Mouse (Mus musculus) frontal cortex, postnatal 25 days (tissue): Measurements from ENCODE around the gene Caln1.

Experiments
- DNase-seq, 2 experiments: peaks; one replicate each; pipeline ENCODE4 v3.0.0; 2022; ENCODE audit warnings: low spot score in 2 of 2

Caln1 gene

DNA sequence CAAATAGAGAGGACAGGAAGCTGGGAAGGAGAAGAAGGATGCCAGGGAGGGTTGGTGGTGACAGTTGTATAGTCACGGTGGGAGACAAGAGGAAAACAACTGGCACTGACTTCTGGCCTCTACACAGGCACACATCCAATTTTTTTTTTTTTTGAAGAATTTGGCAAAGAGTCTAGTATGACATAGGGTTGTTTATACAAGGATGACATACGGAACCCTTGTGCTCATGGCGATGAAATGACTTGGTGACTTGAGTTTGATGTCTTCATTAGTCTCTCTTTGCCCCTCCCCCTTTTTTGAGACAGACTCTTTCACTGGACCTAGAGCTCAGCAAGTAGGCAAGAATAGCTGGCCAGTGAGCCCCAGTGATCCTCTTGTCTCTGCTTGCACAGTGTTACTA, 322.1 kb downstream of the Caln1 start:
- DNase-seq, result no peak

DNA sequence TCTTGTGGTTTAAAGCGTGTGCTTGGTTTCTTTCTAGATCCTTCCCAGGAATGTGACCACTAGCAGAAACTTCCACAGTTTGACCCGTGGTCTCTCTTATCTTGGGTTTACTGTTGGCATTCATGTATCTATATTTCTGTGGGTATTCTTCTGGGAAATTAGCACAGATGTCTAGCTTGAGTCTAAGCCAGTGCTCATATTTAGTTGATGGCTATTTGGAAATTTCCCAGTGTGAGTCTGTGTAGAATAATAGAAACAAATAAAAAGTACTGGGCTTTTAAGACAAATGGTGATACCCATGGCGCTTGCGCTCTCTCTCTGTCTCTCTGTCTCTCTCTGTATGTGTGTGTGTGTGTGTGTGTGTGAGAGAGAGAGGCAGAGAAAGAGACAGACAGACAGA, 330.2 kb downstream of the Caln1 start:
- DNase-seq, result no peak

DNA sequence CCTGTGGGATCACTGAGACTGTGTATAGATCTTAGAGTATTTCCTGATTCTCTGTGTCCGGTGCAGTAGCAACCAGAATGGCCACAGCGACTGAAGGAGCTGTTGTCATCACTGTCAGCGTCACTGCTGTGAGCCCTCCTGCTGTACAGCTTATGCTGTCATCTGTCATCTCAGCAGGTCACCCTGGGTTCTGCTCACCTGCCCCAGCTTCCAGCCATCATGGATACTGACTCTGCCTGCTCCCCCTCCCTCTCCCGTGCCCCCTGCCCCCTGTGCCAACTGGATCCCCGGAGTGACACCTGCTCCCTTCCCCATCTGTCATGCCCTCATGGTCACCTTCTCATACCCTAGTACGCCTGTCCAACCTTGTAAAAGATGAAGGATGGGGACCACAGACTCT, 332.5 kb downstream of the Caln1 start:
- no peak for DNase-seq

DNA sequence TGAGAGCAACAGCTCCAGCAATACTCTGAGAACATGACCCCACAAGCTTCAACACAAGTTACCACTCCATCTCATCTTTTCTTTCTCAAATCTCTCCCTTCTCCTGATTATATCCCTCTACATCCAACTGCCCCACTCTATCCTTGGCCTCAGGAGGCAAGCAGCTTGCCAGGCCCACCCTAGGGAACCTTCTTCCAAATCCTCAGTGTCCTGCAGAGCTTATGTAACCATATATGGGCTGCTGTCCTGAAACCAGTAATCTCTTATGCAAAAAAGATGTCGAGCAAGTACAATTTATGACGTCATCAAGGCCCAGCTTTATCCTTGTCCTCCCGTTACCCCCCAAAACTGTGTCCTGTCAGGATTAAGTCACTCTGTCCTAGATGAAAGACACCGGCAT, 333.1 kb downstream of the Caln1 start:
- no peak for DNase-seq

DNA sequence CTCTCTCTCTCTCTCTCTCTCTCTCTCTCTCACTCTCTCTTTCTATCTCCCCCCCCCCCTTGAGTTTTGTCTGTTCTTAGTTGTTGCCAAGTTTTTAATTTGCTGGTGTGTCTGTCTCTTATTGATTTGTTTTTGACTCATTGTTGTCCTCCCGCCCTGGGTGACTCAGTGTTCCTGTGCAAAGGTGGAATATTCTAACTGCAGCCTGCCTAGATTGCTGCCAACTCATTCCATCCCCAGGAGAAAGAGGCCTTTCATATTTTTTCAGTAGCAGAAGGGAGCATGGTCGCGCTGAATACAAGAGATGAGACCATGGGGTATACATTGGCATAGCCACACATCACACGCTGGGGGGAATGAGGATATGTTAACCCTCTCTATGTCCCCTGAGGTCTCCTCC, 335.6 kb downstream of the Caln1 start:
- DNase-seq, result no peak

DNA sequence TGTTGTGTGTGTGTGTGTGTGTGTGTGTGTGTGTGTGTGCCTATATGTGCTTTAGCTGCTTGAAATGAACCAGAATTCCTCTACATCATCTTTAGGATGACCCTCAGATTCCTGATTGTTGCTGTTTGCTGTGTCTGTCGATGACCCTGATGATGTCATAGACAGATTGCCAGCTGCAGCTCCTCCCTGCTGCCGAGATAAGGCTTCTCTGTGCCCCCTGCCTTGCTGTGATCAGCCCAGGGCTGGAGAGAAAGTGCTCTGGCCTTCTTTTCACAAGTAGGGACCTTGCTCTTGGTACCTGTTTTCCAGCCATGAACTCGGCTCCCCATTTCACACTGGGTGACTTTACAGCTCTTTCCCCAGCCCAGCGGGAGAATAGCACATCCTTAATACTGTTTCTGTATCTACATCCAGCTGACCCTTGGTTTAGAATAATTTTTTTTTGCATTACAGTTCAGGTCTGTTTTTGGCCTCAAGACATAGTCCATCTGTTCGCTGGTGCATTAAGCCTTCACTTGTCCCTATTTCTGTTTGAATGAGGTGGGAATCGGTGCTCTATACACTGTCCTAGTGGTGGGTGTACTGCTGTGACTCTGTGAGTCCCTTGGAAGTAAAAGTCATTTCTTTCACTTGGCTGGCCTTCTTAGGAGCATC, 337.1 kb downstream of the Caln1 start:
- DNase-seq, result no peak

DNA sequence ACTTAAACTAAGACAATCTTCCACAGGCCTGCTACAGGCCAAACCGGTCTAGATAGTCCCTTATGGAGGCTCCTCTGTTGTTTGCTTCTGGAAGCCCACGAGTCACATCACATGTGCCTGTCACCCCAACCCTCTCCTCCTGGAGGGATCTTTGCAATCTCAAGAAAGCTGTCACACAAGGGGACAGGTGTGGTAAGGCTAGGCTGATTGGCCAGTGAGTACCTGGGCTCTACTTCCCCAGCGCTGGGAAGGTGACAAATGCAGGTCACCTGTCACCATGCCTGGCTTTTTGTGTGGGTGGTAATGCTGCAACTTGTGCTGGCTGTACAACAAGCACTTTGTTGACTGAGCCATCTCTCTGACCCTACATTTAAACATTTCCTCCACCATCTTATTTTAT, 338.5 kb downstream of the Caln1 start:
- no peak for DNase-seq

DNA sequence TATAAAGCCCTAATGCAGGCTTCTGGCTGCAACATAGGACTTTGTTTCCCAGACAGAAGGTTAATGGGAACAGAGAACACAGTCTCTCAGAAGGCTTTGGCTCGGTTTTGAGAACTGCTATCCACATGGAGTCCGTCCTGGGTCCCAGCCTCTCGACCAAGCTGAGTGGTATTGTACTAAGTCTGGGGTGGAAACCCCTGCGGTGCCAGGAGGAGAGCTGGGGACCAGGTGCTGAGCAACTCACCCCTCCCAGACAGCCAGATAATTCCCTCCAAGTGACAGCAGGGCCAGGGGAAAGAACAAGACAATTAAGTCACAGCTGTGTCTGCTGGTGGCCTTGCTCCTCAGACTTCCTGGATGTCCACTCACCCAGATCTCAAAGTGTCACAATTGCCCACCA, 339.4 kb downstream of the Caln1 start:
- DNase-seq, result no peak

DNA sequence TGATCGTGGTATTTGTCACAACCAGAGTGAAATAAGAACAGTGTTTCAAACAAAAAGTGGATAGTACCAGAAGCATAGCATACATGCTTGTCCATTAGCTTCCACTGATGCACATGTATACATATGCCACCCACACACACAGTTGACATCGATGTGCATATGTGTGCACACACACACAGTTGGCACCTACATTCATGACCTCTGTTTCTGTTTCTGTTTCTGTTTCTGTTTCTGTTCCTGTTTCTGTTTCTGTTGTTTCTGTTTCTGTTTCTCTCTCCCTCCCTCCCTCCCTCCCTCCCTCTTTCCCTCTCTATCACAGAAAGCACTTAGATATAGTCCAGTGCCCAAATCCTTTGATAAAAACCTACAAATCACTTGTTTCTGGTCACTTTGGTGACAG, 342.4 kb downstream of the Caln1 start:
- DNase-seq, result no peak

DNA sequence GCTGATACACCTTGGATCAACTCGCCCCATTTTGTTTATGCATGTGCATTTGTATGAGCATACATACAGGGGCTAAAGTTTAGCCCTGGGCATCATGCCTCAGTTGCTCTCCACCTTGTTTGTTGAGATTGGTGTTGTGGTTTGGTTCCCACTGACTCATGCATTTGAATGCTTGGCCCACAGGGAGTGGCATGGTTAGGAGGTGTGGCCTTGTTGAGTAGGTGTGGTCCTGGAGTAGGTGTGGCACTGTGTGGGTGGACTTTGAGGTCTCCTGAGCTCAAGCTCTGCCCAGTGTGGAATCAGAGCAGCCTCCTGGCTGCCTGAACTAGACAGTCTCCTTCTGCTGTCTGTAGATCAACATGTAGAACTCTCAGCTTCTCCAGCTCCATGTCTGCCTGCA, 343.0 kb downstream of the Caln1 start:
- DNase-seq, result no peak

DNA sequence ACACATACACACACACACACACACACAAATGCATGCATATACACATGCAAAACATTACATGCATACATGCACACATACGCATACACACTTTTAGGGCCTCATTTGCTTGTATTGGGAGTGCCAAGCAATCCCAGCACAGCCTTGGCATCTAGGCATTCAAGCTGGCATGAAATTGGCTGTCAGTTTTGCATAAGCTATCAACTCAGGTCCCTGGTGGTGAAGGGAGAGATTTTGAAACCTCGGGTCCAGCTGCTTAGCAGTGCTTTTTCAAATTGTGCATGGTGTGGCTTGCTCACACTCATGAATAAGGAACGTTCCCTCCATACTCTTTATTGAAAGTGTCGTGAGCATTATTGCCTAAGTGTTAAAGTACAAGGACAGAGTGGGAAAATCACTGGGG, 345.9 kb downstream of the Caln1 start:
- DNase-seq, result no peak

DNA sequence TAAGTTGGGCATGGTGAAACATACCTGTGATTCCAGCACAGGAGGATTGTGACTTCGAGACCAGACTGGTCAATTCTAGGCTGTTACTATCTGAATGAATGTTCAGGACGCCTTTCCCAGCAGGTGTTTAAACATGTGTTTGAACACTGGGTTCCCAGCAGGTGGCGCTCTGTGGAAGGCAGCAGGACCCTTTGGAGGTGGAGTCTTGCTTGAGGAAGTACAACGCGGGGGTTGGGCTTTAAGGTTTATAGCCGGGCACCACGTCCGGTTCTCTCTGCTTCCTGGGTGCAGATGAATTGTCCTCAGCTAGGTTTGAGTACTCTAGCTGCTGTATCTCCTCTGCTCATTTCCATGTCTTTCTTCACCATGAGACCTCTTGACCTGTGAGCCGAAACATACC, 349.1 kb downstream of the Caln1 start:
- DNase-seq, result no peak

DNA sequence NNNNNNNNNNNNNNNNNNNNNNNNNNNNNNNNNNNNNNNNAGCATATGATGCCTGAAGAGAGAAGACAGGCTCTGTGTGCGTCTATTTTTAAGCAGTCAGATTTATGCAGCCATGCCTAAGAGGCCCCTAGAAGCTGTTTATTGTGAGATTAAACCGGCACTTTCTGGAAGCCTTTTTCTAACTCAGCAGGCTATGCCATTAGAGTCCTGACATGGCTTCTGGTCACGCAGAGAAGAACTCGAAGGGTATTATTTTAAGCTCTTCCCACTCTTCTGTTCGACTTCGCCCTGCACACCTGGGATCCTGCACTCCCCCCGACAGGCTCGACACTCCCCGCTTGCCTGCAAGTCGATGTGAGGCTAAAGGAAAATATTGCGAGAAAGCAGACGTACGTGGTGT, 372.9 kb downstream of the Caln1 start:
- no peak for DNase-seq

DNA sequence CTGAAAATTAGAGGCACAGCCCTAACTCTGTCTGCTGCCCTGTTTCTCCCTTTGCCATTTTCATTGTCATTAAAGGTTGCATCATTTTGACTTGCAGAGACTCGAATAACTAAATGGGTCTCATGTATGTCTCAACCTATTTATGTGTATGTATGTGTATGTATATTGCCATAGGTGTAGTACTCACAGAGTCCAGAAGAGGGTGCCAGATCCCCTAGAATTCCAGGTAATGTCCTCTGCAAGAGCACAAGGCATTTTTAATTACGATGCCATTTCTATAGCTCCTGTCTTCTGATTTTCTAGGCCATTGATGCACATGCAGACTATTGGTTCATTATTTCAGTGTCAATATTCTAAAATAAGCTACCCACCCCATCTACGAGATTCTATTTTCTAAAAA, 388.3 kb downstream of the Caln1 start:
- no peak for DNase-seq

DNA sequence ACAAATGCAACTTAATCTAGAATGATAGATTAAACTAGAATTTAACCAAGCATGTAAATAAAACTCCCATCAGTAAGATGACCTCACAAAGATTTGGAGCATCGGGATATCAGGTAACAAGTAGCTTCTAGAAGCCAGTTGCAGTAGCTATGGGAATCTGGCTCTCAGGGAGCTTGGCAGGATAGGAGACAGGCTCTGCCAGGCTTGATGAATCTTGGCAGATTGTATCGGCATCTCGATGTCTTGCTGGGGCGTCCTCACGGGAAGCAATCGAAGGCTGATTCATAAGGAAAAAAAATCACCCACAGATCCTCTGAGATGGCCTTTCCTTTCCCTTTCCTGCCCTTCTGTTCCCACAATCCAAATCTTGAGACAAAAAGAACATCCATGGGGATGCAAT, 396.5 kb downstream of the Caln1 start:
- no peak for DNase-seq

DNA sequence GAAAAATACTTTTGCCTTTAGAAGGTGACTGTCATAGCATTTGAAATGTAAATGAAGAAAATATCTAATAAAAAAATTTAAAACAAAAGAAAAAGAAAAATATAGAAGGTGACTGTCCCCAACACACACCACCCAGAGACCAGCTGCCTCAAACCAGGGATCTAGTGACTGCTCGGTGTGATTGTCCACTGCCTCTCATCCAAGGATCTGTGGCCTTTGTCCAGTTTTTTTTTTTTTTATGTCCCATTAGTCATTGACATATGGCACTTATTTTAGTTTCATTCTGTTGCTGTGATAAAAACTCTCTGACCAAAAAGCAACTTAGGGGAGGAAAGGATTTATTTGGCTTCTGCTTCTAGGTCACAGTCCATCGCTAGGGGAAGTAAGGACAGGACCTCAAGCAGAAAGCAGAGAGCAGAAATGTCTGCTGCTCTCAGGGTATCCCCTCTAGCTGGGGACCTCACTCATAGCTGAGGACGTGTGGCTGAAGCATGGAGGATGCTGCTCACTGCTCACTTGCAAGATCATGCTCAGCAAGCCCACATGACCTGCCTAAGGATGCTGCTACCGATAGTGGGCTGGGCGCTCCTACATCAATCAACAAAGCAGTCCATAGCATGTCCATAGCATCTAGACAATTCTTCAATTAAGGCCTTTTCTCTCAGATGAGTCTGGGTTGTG, 401.9 kb downstream of the Caln1 start:
- no peak for DNase-seq

DNA sequence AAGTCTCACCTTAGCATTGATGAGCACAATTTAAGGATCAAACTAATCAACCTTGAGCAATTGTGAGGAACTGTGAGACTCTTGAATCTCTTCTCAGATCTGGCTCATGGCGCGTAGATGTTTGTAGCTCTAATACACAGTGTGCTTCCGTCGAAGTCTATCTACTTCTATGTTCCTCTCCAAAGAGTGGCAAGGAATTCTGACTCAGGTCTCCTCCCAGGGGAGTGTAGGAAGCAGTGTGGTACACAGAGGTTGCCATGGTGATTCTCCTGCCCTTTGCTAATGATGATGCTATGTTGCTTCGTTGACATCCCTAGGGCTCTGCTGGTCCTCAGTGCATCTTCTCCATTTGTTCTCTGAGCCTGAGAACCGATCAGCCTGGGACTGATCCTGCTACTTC, 403.2 kb downstream of the Caln1 start:
- no peak for DNase-seq

DNA sequence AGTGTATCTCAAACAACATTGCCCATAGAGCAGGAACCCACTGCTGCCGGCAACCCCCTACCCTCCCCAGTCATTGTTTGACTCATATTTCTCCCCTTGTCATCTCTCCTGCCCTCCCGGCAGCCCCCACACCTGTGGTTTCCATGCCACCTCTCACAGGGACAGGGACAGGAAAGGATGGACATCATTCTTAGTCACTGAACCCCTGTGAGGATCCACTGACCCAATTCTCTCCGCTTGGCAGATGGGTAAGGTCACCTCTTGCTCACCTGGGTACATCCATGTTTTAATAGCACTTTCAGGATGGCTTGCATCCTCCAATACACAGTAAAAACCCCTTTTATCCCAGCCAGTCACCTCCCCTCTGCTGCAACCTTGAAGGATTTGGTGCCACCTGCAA, 405.7 kb downstream of the Caln1 start:
- no peak for DNase-seq

DNA sequence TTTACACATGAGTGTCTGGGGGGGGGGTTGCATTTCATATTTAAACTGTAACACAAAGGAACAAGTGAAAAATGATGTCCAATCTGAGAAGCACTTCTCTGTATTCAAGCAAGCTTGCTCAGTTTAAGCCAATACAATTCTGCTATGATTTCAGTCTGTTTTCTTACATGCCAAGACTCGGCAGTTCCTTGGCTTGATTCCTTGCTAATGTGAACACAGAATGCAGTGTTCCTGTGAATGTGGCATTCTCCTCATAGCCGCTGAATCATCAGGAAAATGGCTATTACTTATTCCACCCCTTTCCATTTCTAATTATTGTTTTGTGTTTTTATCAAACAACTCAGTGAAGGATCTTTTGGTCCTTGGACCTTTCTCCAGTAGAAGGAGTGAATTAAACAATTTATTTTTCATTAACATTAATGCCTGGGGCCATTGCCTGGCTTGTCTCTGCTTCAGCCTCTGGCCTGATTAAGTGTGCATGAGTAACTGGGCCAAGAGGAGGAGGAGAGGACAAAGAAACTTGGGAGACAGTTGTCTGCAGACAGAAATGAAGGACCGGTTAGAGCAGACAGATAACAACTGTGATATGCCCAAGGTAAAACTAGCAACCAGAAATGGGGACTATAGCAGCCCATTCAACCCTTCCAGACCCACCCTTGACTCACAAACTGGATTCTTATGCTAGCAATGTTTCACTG, 423.6 kb downstream of the Caln1 start:
- no peak for DNase-seq

DNA sequence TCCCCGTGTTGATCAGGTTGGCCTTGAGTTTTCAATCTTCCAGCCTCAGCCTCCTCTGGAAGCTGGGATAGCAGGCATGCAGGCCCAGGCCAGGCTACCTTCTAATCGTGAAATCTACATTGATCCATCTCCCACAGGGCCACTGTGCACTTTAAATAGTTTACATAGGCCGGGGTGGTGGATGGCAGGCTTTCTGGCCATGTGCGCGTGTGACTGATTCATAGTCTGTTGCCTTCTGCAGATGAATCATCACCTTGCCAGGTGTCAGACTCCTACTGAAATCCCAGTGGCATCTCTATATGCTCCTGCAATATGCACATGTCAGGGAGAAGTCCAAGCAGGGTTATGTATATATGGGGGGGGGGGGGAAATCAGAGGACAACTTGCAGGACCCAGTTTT, 428.5 kb downstream of the Caln1 start:
- DNase-seq, result peak in 1 of 2 experiments; percentile 14

DNA sequence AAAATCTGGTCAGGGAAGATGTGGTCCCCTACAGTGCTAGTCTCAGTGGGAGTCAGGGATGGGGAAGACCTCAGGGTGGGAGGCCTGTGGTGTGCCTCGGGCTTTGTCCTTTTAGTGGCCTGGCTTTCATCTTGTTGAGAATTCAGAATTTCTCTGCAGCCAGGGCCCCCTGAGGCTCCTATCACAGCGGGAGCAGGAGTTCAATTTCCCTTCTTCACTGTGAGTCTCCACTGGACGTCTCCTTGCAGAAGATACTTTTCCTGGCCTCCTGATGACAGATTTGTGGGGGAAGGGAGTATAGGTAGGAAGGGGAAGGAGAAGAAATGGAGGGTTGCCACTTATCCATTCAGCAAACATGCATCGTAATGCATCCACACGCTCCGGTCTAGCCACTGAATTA, 441.1 kb downstream of the Caln1 start:
- no peak for DNase-seq

DNA sequence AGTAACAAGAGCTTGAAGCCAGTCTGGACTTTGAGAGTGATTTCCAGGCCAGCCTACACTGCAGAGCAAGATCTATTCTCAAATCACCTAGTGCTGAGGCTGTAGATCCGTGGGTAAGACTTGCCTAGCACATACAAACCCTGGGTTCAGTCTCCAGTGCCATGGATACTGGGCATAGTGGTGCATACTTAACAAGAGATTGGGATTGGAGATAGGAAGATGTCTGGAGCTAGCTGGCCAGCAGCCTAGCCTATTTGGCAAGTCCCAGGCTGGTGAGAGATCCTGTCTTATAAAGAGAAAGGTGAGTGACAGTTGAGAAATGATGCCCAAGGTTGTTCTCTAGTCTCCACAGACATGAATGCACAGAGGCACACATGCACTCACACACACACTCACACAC, 441.6 kb downstream of the Caln1 start:
- no peak for DNase-seq

DNA sequence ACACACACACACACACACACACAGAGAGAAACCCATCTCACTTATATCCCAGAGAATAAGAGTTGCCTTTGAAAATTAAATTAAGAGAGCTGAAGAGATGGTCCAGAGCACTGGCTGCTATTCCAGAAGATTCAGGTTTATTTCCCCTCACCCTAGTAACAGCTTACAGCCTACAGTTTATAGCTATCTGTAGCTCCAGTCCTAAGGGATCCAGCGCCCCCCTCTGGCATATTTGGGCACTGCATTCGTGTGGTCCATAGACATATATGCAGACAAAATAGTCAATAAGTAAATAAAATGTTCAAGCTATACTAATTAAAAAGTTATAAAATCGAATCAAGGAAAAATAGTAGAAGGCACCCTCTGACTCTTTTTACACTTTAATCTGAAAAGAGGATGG, 442.0 kb downstream of the Caln1 start:
- DNase-seq, result peak in 1 of 2 experiments; percentile 58
